Comparison of ENCODE assay signal across 1 mouse cellular context in genomic region chr6:128836955-128837334, GRCm38 (mm10).
TF ChIP-seq lines count a peak whose summit lies in the region.

No protein-coding gene starts in this region.

TF ChIP-seq in CH12.LX, 34 proteins besides CTCF, POLR2A, EP300 and RAD21 (continued from another document):
- TF ChIP-seq USF1 (IDR thresholded peaks at IDR 0.05; ENCODE audit: low read depth, low read length), result no peak
- no peak for TF ChIP-seq USF2 (conservative IDR thresholded peaks at IDR 0.05; ENCODE audit: low read depth, low read length)
- TF ChIP-seq MAFK (IDR thresholded peaks at IDR 0.05; ENCODE audit: insufficient replicate concordance, low read length), result no peak
- TF ChIP-seq ZC3H11A (IDR thresholded peaks at IDR 0.05; ENCODE audit: low read depth, low read length), result no peak
- TF ChIP-seq CHD2 (IDR thresholded peaks at IDR 0.05; ENCODE audit: low read length), result no peak
- TF ChIP-seq PAX5 (IDR thresholded peaks at IDR 0.05; ENCODE audit: low read length), result no peak
- TF ChIP-seq POLR2AphosphoS2 (IDR thresholded peaks at IDR 0.05; ENCODE audit: low read depth, low read length), result no peak
- no peak for TF ChIP-seq IRF4 (IDR thresholded peaks at IDR 0.05; ENCODE audit: low read depth, low read length)
- TF ChIP-seq TBP (conservative IDR thresholded peaks at IDR 0.05; ENCODE audit: low read depth, low read length), result 0 out of 2 replicates have a peak, but pooled peaks have one; percentile 47
- TF ChIP-seq NELFE (IDR thresholded peaks at IDR 0.05; ENCODE audit: low read depth, low read length), result no peak
- peak; percentile 17; the same call in 1 of the 2 replicates for TF ChIP-seq SIN3A (IDR thresholded peaks at IDR 0.05; ENCODE audit: low read length)
TF ChIP-seq in CH12.LX: peak in this region for 3.
